Mouse (Mus musculus): ENCODE data around the gene Rela. TPM values are rescaled to one million over a fixed set of nuclear protein-coding genes. Genes with fewer than 3 reads are reported as not detected.

Gene Rela
- total RNA-seq, 2 experiments from 2014 or later: 32.6 to 38.2 TPM

DNA sequence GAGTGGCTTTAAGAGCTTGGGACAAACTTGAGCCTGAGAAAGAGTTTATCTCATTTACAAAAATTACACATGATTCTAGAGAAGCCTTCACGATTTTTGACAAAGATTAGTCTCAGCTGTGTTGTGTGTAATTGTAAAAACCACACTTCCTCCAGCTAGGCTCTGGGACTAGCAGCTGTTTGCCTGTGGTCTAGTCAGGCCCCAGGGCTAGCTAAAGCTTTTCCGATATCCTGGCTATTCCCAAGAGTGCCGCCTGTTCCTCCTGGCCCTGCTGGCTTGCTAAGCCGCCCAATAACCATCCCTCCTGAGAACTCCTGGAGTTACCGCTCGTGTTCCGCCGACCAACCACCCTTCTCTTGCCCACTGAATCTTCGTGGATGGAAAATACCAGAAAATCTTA is 5.2 kb upstream of the Rela start:
- intact Hi-C loops (cut with DNase I): no loop called here
- no peak for DNase-seq

DNA sequence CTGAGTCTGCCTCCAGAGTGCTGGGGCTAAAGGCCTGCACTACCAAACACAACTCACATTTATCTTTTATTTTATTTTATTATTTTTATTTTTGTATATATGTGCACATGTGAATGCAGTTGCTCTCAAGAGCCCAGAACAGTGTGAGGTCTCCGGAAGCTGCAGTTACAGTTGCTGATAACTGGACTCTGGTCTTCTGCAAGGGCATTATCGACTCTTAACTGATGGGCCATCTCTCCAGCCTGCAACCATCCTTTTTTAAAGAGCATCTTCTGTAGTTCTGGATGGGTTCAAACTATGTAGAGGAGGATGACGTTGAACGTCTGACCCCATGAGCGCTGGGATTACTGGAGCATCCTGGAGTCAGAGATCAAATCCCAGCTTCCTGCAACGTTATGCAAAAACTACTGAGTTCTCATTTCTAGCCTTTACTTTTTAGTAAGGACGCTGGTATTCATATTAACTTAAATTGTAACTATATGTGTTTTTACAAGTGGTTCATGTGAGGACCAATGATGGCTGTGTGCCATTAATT is 1.2 kb upstream of the Rela start:
- intact Hi-C loops (cut with DNase I): no loop called here
- DNase-seq: no peak

- intact Hi-C loops (cut with DNase I): no loop called here
- DNase-seq: peak; percentile 55 to 70
Measured at GRCm38 (mm10) chr19:5636571-5637041, 677 bp upstream of the Rela start.

DNA sequence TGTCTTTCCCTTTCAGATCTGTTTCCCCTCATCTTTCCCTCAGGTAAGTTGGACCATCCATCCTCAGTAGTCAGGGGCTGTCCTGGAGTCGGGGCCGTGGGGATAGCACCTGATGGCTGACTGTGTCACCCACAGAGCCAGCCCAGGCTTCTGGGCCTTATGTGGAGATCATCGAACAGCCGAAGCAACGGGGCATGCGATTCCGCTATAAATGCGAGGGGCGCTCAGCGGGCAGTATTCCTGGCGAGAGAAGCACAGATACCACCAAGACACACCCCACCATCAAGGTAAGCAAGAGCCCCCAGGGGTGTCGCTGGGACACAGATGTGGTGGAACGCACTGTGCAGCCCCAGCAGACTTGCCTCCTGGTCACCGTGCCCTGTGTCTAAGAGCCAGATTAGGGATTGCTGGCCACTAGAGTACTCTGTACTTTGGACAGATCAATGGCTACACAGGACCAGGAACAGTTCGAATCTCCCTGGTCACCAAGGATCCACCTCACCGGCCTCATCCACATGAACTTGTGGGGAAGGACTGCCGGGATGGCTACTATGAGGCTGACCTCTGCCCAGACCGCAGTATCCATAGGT is 1.2 kb downstream of the Rela start:
- no peak for DNase-seq

GRCm38 (mm10) chr19:5640339-5640738 is 3.1 kb downstream of the Rela start:
- intact Hi-C loops (cut with DNase I): no loop called here
- no peak for DNase-seq

More for the DNA sequence above, 1.2 kb downstream of the Rela start:
- intact Hi-C loops (cut with DNase I): no loop called here

DNA sequence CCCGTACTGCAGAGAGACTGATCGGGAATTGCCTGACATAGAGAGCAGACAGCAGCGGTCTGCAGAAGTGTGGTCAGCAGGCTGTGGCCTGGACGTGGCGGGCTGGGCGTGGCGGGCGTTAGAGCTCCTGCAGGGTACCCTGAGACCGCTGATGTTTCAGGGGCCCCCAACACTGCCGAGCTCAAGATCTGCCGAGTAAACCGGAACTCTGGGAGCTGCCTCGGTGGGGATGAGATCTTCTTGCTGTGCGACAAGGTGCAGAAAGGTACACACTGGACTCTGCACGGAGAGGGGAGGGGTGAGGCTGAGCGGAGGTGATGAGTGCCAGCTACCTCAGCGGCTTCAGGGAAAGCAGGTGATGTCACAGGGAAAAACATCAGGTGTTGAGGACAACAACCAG is 3.7 kb downstream of the Rela start:
- intact Hi-C loops (cut with DNase I): no loop called here
- no peak for DNase-seq

- DNase-seq: no peak
- intact Hi-C loops (cut with DNase I): no loop called here
Measured at GRCm38 (mm10) chr19:5641641-5642040, 4.4 kb downstream of the Rela start.

GRCm38 (mm10) chr19:5645280-5645679 is 8.0 kb downstream of the Rela start:
- DNase-seq: no peak
- intact Hi-C loops (cut with DNase I): loop anchor here (5.0 kb wide), 1 partner anchor 82 kb away; the partner anchor contains the start of genes Ehbp1l1 and Fam89b

- no peak for DNase-seq
- intact Hi-C loops (cut with DNase I): loop anchor here (5.0 kb wide), 1 partner anchor 80 kb away; the partner anchor contains the start of genes Ehbp1l1 and Fam89b
Measured at GRCm38 (mm10) chr19:5646731-5647330, 9.5 kb downstream of the Rela start.

DNA sequence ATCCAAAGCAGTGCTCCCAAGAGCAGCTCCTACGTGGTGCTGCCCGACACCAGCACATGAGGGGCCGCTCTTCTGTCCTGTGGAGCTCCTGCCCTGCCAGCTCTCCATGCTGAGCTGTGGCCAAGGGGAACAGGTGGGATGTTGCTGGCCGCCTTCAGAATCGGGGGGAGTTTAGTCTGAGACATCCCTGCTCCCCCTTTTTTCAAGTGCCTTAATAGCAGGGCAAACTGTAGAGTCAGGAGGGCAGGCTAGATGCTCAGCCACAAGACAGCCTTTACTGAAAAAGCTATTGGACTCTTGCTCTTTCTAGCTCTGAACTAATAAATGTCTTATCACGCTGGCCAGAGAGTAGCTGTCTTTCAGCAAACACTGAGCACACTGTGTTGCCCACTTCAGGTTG is 10.5 kb downstream of the Rela start:
- no peak for DNase-seq
- intact Hi-C loops (cut with DNase I): loop anchor here (5.0 kb wide), 1 partner anchor 80 kb away; the partner anchor contains the start of genes Ehbp1l1 and Fam89b

DNA sequence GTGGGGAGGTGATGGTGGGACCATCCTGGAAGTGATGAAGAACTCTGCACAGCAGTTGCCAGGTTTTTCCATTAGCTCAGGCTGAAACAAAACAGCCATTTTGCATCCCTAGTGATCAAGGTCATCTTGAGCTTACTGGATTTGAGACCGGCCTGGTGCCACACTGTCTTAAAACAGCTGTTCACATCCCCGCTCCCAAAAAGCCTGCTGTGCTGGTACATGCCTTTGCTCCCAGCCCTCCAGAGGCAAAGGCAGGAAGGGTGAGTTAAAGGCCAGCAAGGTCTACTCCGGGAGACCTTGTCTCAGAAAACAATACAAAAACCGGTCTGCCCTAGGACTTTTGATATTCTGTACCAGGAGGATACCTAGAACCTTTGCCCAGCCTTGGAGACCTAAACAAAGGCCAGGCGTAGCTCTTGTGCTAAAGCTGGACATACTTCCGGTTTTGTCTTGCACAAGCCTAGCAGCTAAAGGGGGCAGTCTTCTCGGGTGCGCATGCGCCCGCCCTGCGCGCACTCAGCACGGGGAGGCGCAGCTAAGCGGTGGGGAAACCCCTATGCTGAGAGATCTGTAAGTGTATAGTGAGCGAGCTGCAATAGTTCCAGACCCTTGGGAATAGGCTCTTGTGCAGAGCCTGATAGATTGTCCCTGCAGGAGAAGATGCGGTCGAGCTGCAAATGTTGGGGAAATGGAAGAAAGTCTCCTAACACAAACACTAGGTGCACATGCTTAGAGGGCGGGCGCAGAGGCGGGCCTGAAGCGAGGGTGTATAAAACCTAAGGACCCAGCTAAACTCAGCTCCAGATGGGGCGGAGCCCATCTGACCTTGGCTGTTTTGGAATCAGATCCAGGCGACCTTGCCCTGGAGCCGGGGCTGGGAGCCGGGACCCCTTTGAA is 11.4 kb downstream of the Rela start:
- intact Hi-C loops (cut with DNase I): loop anchor here (5.0 kb wide), 1 partner anchor 79 kb away; the partner anchor contains the start of genes Ehbp1l1 and Fam89b
- peak; percentile 89 for DNase-seq

- DNase-seq: peak; percentile 77 to 78
- intact Hi-C loops (cut with DNase I): loop anchor here (5.0 kb wide), 1 partner anchor 78 kb away; the partner anchor contains the start of genes Ehbp1l1 and Fam89b
Measured at GRCm38 (mm10) chr19:5649298-5649741, 12.0 kb downstream of the Rela start.

- intact Hi-C loops (cut with DNase I): no loop called here
- DNase-seq: no peak
Measured at GRCm38 (mm10) chr19:5651502-5652274, 14.4 kb downstream of the Rela start.

GRCm38 (mm10) chr19:5652570-5652969 is 15.3 kb downstream of the Rela start:
- intact Hi-C loops (cut with DNase I): no loop called here
- no peak for DNase-seq

DNA sequence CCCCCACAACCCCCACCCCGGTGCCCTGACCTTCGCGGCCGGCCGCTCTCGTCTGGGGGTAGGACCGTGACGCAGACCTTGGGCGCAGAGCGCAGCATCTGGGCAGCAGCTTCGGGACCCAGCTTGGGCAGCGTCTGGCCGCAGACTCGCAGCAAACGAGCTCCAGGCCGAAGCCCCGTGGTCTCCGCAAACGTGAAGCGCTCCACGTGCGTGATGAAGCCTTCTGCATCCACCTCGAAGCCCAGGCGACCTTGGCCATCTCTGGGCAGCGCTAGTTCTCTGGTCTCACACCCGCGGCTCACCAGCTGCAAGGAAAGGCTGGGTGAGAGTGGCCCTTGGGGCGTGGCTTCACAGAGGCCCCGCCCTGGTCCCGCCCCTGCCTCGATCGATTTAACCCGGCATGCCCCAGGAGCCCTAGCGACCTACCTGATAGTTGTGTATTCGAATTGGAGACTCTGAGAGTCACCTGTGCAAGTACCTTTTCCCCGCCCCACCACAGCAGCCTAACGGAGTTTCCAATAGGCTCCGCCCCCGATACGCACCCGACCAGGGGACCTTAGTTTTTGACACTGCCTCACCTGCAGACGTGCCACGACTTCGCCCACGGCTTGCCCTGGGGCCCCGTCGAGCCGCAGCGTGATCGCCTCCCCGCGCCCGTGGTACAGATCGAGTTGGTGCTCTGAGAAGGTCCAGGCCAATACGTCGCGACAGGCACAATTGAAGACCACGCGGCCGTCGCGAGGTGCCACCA is 16.9 kb downstream of the Rela start:
- intact Hi-C loops (cut with DNase I): no loop called here
- no peak for DNase-seq

DNA sequence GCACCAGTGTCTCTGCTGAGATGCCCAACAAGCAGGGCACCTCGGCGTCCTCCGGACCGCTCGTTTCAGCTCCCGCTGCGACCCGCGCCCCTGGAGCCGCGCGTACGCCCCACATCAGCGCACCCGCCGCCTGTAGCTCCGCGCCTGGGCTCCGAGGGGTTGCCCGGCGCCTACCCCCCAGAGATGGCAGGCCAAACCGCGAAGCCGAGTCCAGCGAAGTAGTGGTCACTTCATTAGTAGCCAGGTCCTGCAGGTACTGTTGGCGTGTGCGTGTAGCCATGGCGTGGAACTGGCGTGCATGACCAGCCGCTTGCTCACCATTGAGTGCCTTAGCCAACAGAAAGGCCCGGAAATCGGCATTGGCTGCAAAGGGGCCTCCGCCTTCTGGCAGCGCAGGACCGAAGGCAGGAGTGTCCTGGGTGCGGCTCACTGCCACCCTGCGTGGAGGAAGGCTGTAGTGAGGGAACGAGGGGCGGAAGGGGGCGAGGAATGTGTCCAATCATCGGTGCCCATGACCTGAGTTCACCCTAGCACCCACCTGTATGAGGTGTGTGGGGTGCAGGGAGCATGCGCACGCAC is 17.5 kb downstream of the Rela start:
- intact Hi-C loops (cut with DNase I): no loop called here
- DNase-seq: no peak

DNA sequence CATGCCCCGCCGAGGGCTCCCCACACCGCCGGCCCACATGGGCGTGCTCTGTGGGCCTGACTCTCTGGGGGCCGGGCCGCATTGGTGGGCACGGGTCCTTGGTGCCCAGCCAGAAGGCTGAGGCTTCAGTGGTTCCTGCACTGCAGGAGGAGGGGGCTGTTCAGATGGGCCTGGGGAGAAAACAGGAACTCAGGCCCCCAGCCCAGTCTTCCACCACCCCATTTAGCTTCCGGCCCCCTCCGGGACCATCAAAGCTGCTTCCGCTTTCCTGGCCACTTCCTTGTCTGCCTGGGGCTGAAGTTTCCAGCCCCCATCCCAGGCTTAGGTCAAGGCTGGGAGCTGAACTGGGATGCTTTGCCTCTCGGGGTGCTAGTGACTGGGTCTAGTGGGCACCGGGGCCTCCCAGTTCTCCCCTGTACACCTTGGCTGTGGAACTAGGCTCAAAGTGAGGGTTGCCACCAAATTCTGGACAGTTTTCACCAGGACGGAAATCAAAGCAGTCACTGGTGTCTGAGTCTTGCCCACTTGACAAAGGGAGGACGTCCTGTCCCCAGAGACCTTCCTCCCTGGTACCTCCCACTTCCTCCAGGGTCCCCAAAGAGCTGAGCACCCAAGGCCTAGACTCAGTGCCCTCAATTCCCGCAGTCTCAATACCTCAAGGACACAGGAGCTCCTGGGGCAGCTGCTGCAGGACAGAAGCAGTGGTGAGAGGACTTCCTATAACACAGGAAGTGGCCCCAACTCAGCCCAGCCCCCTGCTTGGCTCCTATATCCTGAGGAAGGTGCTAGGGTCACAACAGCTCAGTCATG is 23.9 kb downstream of the Rela start:
- peak; percentile 59 to 60 for DNase-seq
- intact Hi-C loops (cut with DNase I): no loop called here

DNA sequence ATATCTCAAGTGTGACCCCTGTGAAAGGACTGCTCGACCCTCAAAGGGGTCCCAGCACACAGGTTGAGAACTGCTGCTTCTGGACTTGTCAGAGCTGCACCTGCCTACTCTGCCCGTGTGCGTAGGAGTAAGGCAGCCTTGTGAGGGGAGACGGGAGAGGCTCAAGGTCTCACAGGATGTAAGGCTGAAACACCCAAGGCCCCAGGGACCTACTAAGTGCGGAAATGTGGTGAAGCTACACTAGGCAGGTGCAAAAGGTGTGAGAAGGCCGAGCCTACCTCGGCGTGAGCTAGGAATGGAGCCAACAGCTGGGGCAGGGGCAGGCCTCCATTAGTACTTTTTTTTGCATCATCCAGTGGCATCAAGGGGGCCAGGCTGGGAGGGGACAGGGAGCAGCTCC is 25.0 kb downstream of the Rela start:
- intact Hi-C loops (cut with DNase I): loop anchor here (2.0 kb wide), 1 partner anchor 30 kb away; no protein-coding TSS in a partner anchor
- no peak for DNase-seq
